Mouse (Mus musculus): Measurements from ENCODE around the gene Tmc5.

Tmc5 gene

DNA sequence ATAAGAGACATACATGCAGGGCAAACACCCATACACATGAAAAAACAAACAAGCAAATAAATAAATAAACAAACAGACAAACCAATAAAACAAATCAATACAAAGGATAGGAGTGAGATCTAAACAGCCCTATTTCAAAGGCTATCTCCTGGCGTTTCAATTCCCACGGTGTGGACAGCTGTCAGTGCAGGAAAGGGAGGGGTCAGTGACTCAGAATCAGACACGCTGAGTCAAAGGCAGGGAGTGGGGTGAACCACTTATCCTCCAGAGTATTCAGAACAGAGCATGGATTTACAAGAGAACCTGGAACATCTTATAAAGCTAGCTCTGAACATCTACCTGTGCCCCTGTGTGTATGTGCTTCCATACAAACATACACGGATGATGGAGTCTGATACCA is 100.1 kb downstream of the Tmc5 start:
- no peak for DNase-seq (ENCODE audit: low spot score)

DNA sequence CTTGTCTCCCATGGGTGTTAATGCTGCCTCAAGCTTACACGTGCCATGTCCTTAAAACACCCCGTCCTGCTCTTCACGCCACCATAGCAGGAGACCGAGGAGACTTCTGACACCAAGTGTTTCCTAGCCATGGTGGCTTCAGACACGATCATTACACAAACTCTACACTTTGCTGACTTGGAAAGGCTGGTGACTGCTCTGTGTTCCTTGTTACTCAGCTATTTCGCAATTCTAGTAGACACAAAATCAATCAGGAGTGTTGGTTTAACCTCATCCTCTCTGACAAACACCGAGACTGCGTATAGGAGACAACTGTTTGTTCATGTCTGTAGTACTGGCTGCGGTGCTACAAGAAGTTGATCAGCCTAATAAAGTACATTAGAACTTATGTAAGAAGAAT is 101.8 kb downstream of the Tmc5 start:
- DNase-seq (ENCODE audit: low spot score): no peak

DNA sequence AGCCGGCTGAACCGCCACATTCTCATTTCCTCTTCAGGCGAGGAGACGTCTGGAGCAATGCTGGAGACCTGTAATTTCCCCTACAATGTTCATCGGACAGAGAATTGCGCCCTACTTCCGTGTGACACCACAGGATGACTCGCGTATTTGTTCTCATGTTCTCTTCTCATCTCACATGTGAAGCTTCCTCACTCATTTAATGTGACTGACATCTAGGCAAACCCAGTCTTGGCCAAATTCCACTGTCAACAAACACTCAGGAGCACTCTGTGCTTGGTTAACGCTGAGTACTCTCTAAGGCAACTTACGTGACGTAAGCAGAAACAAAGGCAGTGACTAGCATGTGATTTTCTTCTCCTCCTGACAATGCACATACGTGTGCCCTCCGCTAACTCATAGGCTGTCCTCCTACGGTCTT is 106.1 kb downstream of the Tmc5 start:
- DNase-seq (ENCODE audit: low spot score): no peak

DNA sequence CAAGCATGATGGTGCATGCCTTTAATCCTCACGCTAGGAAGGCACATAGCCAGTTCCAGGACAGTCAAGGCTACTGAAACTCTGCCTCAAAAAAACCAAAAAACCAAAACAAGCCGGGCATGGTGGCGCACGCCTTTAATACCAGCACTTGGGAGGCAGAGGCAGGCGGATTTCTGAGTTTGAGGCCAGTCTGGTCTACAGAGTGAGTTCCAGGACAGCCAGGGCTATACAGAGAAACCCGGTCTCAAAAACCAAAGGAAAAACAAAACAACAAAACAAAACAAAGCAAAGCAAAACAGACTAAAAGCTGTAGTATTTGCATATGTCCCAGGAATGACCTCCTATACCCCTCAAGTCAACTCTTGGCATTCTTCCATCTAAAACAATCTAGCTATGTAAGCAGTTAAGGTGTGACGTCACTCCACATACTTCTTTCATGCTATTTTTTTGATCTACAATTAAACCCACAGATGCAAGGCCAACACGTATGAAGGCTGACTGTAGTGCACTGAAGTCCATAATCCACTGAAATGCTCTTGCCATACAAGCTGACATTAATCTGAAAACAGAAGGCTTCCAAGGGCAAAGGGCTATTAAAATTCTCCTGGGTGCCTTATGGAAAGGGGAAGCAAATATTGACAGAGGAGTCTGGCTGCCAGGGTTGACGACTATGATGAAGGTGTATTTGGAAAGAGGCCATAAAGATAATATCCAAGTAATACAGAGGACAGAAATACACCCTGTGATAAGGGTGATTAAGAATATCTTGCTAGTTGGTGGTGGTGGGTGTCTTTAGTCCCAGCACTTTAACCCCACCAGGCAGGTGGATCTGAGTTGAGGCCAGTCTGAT is 107.1 kb downstream of the Tmc5 start:
- DNase-seq (ENCODE audit: low spot score): no peak

DNA sequence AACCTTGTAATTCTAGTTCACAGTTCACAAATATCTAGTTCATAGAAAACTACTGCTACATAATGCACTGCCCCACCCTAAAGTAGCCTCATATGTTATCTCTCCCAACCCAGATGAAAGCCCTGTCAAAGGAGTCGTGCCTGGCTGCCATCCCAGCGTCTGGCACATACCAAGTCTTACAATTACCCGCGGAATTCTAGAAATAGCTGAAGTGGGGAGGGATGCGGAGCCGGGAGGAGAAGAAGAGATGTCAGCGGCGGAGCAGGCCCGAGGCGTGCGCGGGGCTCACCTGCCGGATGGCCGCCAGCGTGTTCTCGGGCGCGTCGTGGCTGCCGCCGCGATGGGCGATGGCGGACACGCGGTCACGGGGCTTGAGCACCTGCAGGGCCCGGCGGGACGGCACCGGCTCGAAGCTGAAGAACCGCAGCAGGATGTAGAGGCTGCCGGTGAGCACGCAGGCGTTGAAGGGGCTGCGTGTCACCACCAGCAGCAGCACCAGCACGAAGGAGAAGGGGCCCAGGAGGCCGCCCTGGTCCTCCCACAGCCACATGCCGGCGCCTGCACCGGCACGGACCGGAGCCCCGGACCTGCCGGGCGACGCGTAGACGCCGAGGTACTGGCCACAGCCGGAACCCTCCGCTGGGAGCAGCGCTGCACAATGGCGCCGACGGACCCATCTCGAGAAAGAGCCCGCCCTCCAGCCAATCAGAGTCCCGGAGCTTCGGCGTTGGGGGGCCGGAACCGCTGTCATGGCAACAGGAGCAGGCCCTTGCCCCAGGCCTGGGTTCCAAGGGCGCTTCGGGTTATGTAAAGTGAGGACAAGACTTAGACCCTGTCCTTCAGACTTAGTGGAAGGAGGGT is 108.2 kb downstream of the Tmc5 start, which contains the start of gene Gde1:
TSS of gene Gde1 (minus strand) at position 678 of the 861 bp plus-strand sequence.
- DNase-seq (ENCODE audit: low spot score): peak; percentile 75

DNA sequence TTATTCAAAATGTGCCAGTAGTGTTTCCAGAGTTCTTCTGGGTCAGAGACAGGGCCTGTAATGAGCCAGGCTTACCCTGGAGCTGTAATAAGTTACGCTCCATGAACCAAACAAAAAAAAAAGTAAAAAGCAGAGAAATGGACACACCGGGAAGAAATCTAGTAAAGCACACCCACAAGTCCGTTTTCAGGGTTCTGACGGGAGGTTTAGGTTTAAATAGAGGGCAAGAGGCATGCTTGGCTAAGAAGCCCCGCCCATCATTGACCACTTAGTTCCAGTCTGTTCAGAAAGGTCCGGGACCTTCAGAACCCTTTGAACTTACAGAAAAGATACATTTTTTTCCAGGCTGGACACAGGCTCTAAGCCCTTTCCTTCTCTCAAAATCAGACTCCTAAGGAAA is 109.0 kb downstream of the Tmc5 start:
- DNase-seq (ENCODE audit: low spot score): no peak

DNA sequence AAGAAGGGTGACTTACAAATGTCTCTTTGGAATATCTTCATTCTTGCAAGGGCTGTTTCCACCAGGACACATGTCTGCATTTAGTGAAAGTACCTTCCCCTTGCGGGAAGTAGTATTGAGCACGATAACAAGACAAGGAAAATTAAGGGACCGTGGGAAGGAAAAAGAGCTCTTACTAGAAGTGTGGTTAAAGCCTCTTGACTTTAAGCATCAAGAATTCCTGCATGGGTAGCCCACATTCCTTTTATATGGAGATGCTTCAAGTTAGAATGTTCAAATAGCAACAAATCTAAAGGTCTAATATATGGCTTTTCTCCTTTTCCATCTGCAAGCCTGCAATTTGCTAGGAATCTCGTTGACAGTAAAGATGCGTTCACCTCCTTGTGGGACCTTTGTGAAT is 109.4 kb downstream of the Tmc5 start:
- DNase-seq (ENCODE audit: low spot score): no peak

DNA sequence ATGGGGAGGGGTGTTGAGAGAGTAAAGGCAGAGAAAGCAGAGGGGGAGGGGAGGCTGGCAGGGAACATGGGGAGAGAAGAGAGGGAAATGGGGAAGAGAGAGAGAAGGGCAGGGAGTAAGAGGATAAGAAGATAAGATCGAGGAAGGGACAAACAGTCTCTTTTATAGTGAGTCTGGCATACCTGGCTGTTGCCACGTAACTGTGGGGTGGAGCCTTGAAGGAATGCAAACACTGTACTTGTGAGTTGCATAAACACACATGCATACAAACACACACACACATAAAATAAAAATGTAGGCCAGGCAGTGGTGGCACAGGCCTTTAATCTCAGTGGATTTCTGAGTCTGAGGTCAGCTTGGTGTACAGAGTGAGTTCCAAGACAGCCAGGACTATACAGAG is 110.1 kb downstream of the Tmc5 start:
- no peak for DNase-seq (ENCODE audit: low spot score)

DNA sequence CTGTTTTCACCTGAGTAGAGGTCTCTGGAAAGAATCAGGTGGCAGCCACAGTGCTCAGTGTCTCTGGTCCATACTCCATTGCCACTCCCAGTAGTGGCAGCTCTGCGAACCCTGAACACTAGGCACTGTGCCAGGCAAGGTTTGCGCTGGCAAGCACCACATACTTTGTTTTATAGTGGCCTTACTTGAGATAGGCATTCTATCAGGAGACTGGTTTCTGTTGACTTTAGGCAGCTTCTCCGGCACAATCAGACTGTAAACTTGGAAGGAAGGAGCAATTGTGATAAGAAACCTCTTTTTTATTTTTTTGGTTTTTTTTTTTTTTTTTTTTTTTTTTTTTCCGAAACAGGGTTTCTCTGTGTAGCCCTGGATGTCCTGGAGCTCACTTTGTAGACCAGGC is 110.9 kb downstream of the Tmc5 start:
- DNase-seq (ENCODE audit: low spot score): no peak

DNA sequence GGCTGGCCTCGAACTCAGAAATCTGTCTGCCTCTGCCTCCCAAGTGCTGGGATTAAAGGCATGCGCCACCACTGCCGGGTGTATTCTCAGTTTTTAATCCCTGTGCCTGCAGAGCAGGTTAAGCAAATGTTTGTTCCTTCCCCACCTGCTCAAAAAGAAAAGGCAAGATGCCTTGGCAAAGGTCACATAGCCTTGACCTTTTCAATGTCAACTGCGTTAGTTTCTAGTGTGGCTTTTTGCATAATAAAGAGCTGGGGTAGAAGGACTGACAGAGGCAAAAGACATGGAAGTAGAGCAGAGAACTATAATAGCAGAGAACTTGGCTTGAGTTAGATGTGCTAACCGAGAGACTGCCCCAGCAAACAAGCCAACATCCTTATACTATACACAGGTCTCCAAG is 113.7 kb downstream of the Tmc5 start:
- no peak for DNase-seq (ENCODE audit: low spot score)

DNA sequence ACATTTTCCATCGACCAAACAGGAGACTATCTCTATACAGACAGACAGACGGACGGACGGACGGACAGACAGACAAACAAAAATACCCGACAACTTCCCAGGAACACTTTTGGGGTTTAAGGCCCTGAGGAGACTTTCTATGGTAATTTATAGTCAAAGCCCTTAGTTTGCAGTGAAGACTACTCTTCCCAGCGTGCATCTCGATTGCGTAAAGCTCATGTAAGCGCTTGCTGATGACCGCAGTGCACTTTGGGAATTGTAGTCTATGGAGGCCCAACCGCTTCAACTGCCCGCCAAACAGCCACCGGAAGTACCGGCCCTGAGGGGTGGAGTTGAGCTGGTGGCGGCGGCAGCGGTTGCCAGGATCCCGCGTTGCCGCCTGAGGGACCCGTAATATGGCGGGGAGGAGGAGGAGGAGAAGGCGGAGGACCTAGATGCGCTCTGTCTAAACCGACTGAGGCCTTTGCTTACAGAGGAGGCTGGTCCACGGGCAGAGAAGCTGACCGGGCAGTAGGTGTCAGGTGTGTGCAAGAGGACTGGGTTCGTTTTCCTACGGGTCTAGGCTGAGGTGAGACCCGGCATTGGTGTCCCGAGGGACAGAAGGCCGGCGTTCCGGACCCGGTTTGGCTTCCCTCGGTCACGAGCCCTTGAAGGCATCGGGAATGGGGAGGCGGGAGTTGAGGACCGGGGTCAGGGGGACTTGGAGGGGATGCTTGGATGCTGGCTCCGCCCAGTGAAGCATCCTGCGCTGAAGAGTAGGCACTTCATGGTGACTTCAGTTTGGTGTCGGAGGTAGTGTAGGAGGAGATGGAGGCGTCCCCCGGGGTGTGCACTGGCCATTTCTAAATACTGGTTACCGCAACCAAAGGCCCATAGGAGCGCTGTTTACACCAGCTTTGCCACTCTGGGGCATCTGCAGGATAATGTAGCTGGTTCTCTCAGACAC is 115.4 kb downstream of the Tmc5 start, which contains the start of gene Ccp110:
TSS of gene Ccp110 (plus strand) at position 325 of the 946 bp plus-strand sequence.
- peak; percentile 89 for DNase-seq (ENCODE audit: low spot score)

DNA sequence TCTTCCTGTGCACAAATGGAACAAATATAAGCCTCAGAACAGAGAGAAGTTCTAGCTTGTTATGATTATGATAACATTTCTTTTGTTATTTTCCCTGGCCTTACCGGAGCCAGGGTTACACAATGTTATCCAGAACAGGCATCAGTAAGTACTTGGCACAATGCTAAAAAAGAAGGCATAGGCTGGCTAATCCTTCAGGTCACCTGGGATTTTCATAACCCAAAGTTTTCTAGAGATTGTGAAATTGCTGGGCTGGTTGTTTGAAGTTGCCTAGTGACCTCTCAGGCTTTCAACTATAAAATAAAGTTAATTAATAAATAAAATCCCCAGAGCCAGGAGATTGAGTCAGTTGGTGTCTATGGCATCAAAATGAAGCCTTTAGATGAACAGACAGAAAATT is 117.8 kb downstream of the Tmc5 start:
- no peak for DNase-seq (ENCODE audit: low spot score)

DNA sequence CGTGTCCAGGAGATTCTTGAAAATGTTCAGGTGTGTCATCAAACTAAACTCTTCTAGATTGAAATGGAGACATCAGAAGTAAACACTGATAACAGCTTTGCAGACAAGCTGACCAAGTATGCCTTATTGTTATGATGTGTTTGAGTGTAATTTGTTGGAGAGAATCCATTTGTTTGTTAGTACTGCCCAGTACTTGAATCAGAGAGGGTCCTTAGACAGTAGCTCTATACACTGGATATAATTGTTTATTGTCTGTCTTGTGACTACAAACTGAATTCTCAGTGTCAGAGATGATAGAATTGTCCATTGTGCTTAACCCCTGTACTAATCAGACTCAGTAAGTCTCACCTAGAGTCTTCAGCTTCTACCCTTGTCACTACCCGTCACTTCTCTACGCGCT is 121.0 kb downstream of the Tmc5 start:
- no peak for DNase-seq (ENCODE audit: low spot score)

DNA sequence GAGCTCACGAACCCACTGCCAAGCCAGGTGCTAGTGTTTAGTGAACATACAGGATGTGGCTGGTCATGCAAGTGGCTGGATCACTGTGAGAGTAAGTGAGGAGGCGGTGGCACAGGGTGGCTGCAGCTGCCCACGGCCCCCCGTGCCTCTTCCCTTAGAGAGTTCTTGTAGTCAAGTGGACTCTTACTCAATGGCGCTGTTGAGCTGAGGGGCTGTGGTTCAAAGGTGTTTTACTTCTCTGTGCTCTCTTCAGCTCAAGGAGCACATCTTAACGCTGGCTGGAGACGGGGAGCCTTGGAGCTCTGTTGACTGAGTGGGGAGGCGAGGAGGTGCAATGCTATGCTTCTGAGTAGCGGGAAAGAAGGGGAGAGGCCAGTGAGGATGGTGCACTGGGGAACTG is 126.8 kb downstream of the Tmc5 start:
- no peak for DNase-seq (ENCODE audit: low spot score)

Data from spleen, adult 12 weeks (tissue).